15 mouse cellular contexts compared by ENCODE assay signal in genomic region chr6:99863418-99863817, GRCm38 (mm10).
DNase-seq lines count a peak whose midpoint lies in the region; ATAC-seq and TF ChIP-seq lines count a peak whose summit lies in the region.
"Had no signal": no experiment of that assay in that cellular context is flagged by ENCODE, and none has a peak within 500 bp of the region (broad histone marks: within the 10 kb centered on the region; RNA-seq: fewer than 3 reads in every experiment).

No protein-coding gene starts in this region.

- ATAC-seq in hindbrain, embryonic 13.5 days (ENCODE audit: low FRiP score), result peak; percentile 29; the same call in 1 of the 2 replicates
- ATAC-seq in midbrain, postnatal 0 days (ENCODE audit: low FRiP score), result no peak
- ATAC-seq in forebrain, postnatal 0 days, result peak; percentile 42; the same call in 1 of the 2 replicates
- no peak for ATAC-seq in megakaryocyte progenitor cell, adult 5-6 weeks (replicated peaks; ENCODE audit: poor library complexity)

- H3K9me3 ChIP-seq in hindbrain, embryonic 13.5 days, result no peaks in the 10 kb centered on the region
- H3K9me3 ChIP-seq in hindbrain, embryonic 10.5 days, result no peaks in the 10 kb centered on the region
- no peaks in the 10 kb centered on the region for H3K9me3 ChIP-seq in midbrain, postnatal 0 days (ENCODE audit: low read length)
- no peaks in the 10 kb centered on the region for H3K9me3 ChIP-seq in midbrain, embryonic 10.5 days (replicated peaks)
- no peaks in the 10 kb centered on the region for H3K9me3 ChIP-seq in forebrain, postnatal 0 days (ENCODE audit: low read length)
- H3K9me3 ChIP-seq: heart, embryonic 13.5 days; lung, embryonic 15.5 days had no signal

- peaks cover 25% of the 10 kb centered on the region for H3K4me1 ChIP-seq in hindbrain, embryonic 13.5 days (replicated peaks)
- H3K4me1 ChIP-seq in hindbrain, embryonic 10.5 days (replicated peaks), result peaks cover 20% of the 10 kb centered on the region
- H3K4me1 ChIP-seq in midbrain, postnatal 0 days (ENCODE audit: insufficient read depth, low read length), result peaks cover 5% of the 10 kb centered on the region; the same call in 1 of the 2 replicates
- H3K4me1 ChIP-seq in midbrain, embryonic 10.5 days, result peaks cover 31% of the 10 kb centered on the region
- H3K4me1 ChIP-seq in forebrain, postnatal 0 days (ENCODE audit: insufficient read depth), result peaks cover 11% of the 10 kb centered on the region
- H3K4me1 ChIP-seq: heart, embryonic 13.5 days; lung, embryonic 15.5 days had no signal

- WGBS in hindbrain, embryonic 13.5 days, result 46% methylated on average over 9 of the region's 9 CpGs
- 74% methylated on average over 9 of the region's 9 CpGs for WGBS in hindbrain, embryonic 10.5 days
- WGBS in midbrain, postnatal 0 days, result 36% methylated on average over 9 of the region's 9 CpGs
- whole genome bisulfite sequencing in midbrain, embryonic 10.5 days, result 63% methylated on average over 9 of the region's 9 CpGs
- WGBS in forebrain, postnatal 0 days, result 26% methylated on average over 9 of the region's 9 CpGs

- H3K9ac ChIP-seq in hindbrain, embryonic 13.5 days, result no peak overlapping the region
- no peak overlapping the region; the same call in 1 of the 2 replicates for H3K9ac ChIP-seq in midbrain, postnatal 0 days (replicated peaks; ENCODE audit: low read length, poor library complexity, severe bottlenecking)
- no peak overlapping the region for H3K9ac ChIP-seq in forebrain, postnatal 0 days
- H3K9ac ChIP-seq: heart, embryonic 13.5 days; lung, embryonic 15.5 days had no signal

- no peak for TF ChIP-seq POLR2A in brain, embryonic 14.5 days (IDR thresholded peaks at IDR 0.05; ENCODE audit: borderline replicate concordance, extremely low read depth, insufficient read depth, insufficient read length, poor library complexity, severe bottlenecking)

- no peak for DNase-seq in hindbrain, embryonic 10.5 days (ENCODE audit: low spot score)
- DNase-seq in midbrain, postnatal 0 days (ENCODE audit: low spot score), result peak; percentile 88
- DNase-seq in midbrain, embryonic 10.5 days (ENCODE audit: low spot score), result no peak
- DNase-seq in brain, embryonic 14.5 days (ENCODE audit: low read depth), result peak; percentile 95
- DNase-seq in forebrain, postnatal 0 days, result peak; percentile 72
- DNase-seq: cerebellum, postnatal 25 days; heart, postnatal 4 days; kidney, adult 11 months; kidney, postnatal 10 days; thymus, adult 18-20 months had no signal

- H3K4me3 ChIP-seq in hindbrain, embryonic 13.5 days, result no peak overlapping the region
- no peak overlapping the region for H3K4me3 ChIP-seq in hindbrain, embryonic 10.5 days
- no peak overlapping the region for H3K4me3 ChIP-seq in midbrain, postnatal 0 days (ENCODE audit: low read depth, low read length)
- H3K4me3 ChIP-seq in midbrain, embryonic 10.5 days, result no peak overlapping the region
- no peak overlapping the region for H3K4me3 ChIP-seq in forebrain, postnatal 0 days (ENCODE audit: low read depth, low read length)
- H3K4me3 ChIP-seq: heart, embryonic 13.5 days; lung, embryonic 15.5 days had no signal

- H3K27me3 ChIP-seq in hindbrain, embryonic 13.5 days, result 0 out of 2 replicates have a peak, but pooled peaks cover 3% of the 10 kb centered on the region
- H3K27me3 ChIP-seq in hindbrain, embryonic 10.5 days (ENCODE audit: insufficient read depth, poor library complexity, severe bottlenecking), result peaks cover 45% of the 10 kb centered on the region
- H3K27me3 ChIP-seq in midbrain, postnatal 0 days (ENCODE audit: insufficient read depth, low read length), result no peaks in the 10 kb centered on the region
- peaks cover 69% of the 10 kb centered on the region for H3K27me3 ChIP-seq in midbrain, embryonic 10.5 days (ENCODE audit: low read depth, poor library complexity, severe bottlenecking)
- H3K27me3 ChIP-seq in forebrain, postnatal 0 days (ENCODE audit: insufficient read depth, low read length), result no peaks in the 10 kb centered on the region
- H3K27me3 ChIP-seq: heart, embryonic 13.5 days; lung, embryonic 15.5 days had no signal

- no peak for TF ChIP-seq CTCF in midbrain, postnatal 0 days (IDR thresholded peaks at IDR 0.05)
- TF ChIP-seq CTCF in brain, embryonic 14.5 days (IDR thresholded peaks at IDR 0.05; ENCODE audit: borderline replicate concordance, extremely low read depth, insufficient read depth, insufficient read length), result peak; percentile 21; the same call in 1 of the 2 replicates
- TF ChIP-seq CTCF in forebrain, postnatal 0 days (IDR thresholded peaks at IDR 0.05; ENCODE audit: low read depth), result peak; percentile 13; the same call in 1 of the 2 replicates

- H3K27ac ChIP-seq in hindbrain, embryonic 13.5 days, result no peak overlapping the region
- no peak overlapping the region for H3K27ac ChIP-seq in hindbrain, embryonic 10.5 days
- H3K27ac ChIP-seq in midbrain, postnatal 0 days (ENCODE audit: low read depth, low read length), result no peak overlapping the region
- no peak overlapping the region; the same call in 1 of the 2 replicates for H3K27ac ChIP-seq in midbrain, embryonic 10.5 days (replicated peaks)
- no peak overlapping the region for H3K27ac ChIP-seq in forebrain, postnatal 0 days (ENCODE audit: low read depth, low read length)
- H3K27ac ChIP-seq: heart, embryonic 13.5 days; lung, embryonic 15.5 days had no signal

- no peak overlapping the region for H3K4me2 ChIP-seq in hindbrain, embryonic 13.5 days
- H3K4me2 ChIP-seq in midbrain, postnatal 0 days (ENCODE audit: low read depth, low read length, poor library complexity, severe bottlenecking), result no peak overlapping the region
- no peak overlapping the region for H3K4me2 ChIP-seq in forebrain, postnatal 0 days (ENCODE audit: low read depth)
- H3K4me2 ChIP-seq: heart, embryonic 13.5 days; liver, embryonic 11.5 days; lung, embryonic 15.5 days had no signal

- H3K36me3 ChIP-seq in hindbrain, embryonic 13.5 days, result no peaks in the 10 kb centered on the region
- no peaks in the 10 kb centered on the region for H3K36me3 ChIP-seq in hindbrain, embryonic 10.5 days
- no peaks in the 10 kb centered on the region for H3K36me3 ChIP-seq in midbrain, postnatal 0 days (ENCODE audit: insufficient read depth, low read length)
- no peaks in the 10 kb centered on the region for H3K36me3 ChIP-seq in midbrain, embryonic 10.5 days
- H3K36me3 ChIP-seq in forebrain, postnatal 0 days (ENCODE audit: insufficient read depth), result no peaks in the 10 kb centered on the region
- H3K36me3 ChIP-seq: heart, embryonic 13.5 days; lung, embryonic 15.5 days had no signal

Comparison
In these comparisons a context has a peak if more than half of its experiments do, and no peak if none do; other contexts are left out.
1. DNase-seq: peak in midbrain, postnatal 0 days (single experiment), brain, embryonic 14.5 days (single experiment) and forebrain, postnatal 0 days (single experiment); none in hindbrain, embryonic 10.5 days (single experiment) and midbrain, embryonic 10.5 days (single experiment).
2. ATAC-seq: peak in hindbrain, embryonic 13.5 days (single experiment) and forebrain, postnatal 0 days (single experiment); none in midbrain, postnatal 0 days (single experiment) and megakaryocyte progenitor cell, adult 5-6 weeks (single experiment).